Mouse (Mus musculus): ENCODE results near the gene Lsm11.

DNA sequence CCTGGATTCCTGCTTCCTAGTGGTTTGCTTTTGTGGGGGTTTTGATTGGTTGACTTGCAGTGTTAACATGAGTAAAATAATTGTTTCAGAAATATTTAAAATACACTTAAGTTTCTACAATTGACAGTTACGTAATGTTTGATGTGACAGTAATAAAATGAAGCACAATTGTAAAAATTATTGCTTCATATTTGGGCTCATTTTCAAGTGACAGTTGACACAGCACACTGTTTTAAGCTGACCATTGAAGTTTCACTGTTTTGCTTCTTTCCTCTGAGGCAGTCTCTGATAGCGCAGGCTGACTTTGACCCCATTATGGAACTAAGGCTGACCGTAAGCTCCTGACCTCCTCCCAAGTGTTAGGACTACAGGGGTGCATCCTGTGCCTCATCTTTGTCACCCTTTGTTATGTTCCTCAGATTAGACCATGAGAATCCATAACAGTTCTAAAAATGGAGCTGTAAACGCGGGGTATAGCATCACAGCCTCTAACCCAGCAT lies 51.8 kb downstream of the Lsm11 start:
- TF ChIP-seq CTCF (IDR thresholded peaks at IDR 0.05; ENCODE audit: low read depth) (no peak), EP300 (optimal IDR thresholded peaks at IDR 0.05) (no peak)
